Mouse (Mus musculus): Measurements from ENCODE around the gene Steap1.

The Steap1 gene

DNA sequence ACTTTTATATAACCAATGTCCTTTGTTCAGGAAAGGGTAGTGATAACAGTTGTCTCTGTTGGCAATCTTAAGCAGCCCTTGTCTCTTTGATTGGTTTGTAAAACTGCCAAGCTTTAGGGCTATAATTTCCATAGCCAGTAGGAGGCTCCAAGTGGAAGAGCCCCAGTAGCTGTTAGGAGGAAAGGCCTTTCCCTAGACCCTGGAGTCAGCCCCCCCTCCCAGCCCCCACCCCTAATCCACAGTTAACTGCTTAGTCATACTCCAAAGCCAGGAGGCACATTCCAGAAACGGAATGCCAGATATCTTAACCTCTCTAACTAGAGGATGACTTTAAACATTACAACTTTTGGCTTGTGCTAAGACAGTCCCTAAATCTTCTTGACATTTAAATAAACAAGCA, 62.2 kb downstream of the Steap1 start:
- DNase-seq, result no peak

All from cerebellum, postnatal 10 days (tissue).